Mouse (Mus musculus) intestine, embryonic 15.5 days (tissue): ENCODE measurements around the gene Gnb2. TPM values are rescaled to one million over a fixed set of nuclear protein-coding genes. Genes with fewer than 3 reads are reported as not detected.
A peak's percentile ranks its signal among the peaks of the same experiment; 100 is the strongest.

Source experiments
- ATAC-seq: fragments of 200-750 bp; cut with Nextera tagmentation; 2 replicates; pipeline ENCODE4 v1.8.0; 2017; ENCODE audit warnings: moderate TSS enrichment, moderate library complexity
- H3K27ac ChIP-seq: fragments of 300-500 bp; sonication (generic); 2 replicates; pipeline ENCODE4 v1.5.1; 2015; ENCODE audit warnings: mild to moderate bottlenecking, inconsistent platforms
- H3K27me3 ChIP-seq: fragments of 300-500 bp; sonication (generic); replicated peaks from 2 replicates; pipeline ENCODE4 v1.6.1; 2015; ENCODE audit warnings: inconsistent platforms
- H3K36me3 ChIP-seq: fragments of 300-500 bp; sonication (generic); 2 replicates; pipeline ENCODE4 v1.6.1; 2015; ENCODE audit warnings: inconsistent platforms
- H3K4me1 ChIP-seq: fragments of 300-500 bp; sonication (generic); replicated peaks from 2 replicates; pipeline ENCODE4 v1.6.1; 2015; ENCODE audit warnings: inconsistent platforms
- H3K4me2 ChIP-seq: fragments of 300-500 bp; sonication (generic); replicated peaks from 2 replicates; pipeline ENCODE4 v1.6.1; 2015; ENCODE audit warnings: mild to moderate bottlenecking, inconsistent platforms
- H3K4me3 ChIP-seq: fragments of 300-500 bp; sonication (generic); replicated peaks from 2 replicates; pipeline ENCODE4 v1.5.1; 2015; ENCODE audit warnings: inconsistent platforms
- H3K9ac ChIP-seq: fragments of 300-500 bp; sonication (generic); 2 replicates; pipeline ENCODE4 v1.6.1; 2015; ENCODE audit warnings: inconsistent platforms
- H3K9me3 ChIP-seq: fragments of 300-500 bp; sonication (generic); 2 replicates; pipeline ENCODE4 v1.6.1; 2016; ENCODE audit warnings: inconsistent platforms
- WGBS: fragments of 180-500 bp; shearing (Covaris S2); methylation state at CpG from one replicate; pipeline ENCODE4 v1.1.7; 2015; 5-methylcytosine and 5-hydroxymethylcytosine counted together
- polyA plus RNA-seq: library from polyadenylated mRNA; unstranded; fragments of >200 nt; fragmentation: Nextera tagmentation; extraction: Ambion mirVana; gene quantifications from 2 replicates; pipeline ENCODE4 v1.2.1, GENCODE M21; 2015

The Gnb2 gene
- polyA plus RNA-seq, 1 experiment from 2014 or later, result 341 TPM

- H3K9me3 ChIP-seq, result no peaks in the 10 kb centered on the region
- no peaks in the 10 kb centered on the region for H3K27me3 ChIP-seq
- no peaks in the 10 kb centered on the region for H3K36me3 ChIP-seq
- no peak overlapping the region for H3K4me2 ChIP-seq
- H3K4me1 ChIP-seq, result peaks cover 9% of the 10 kb centered on the region
- 64% methylated on average over 9 of the region's 9 CpGs for WGBS
- 0 out of 2 replicates have a peak overlapping the region, but pooled peaks have one; percentile 13 for H3K27ac ChIP-seq
- H3K9ac ChIP-seq, result no peak overlapping the region
- no peak for ATAC-seq
- H3K4me3 ChIP-seq, result no peak overlapping the region
These were observed 2.0 kb upstream of the Gnb2 start for GRCm38 (mm10) chr5:137535318-137535717.

GRCm38 (mm10) chr5:137534762-137535161 is 1.5 kb upstream of the Gnb2 start:
- peaks cover under 1% of the 10 kb centered on the region for H3K36me3 ChIP-seq
- no peak overlapping the region for H3K4me2 ChIP-seq
- no peak overlapping the region for H3K4me3 ChIP-seq
- H3K9me3 ChIP-seq, result no peaks in the 10 kb centered on the region
- 96% methylated on average over 3 of the region's 3 CpGs for WGBS
- H3K27me3 ChIP-seq, result no peaks in the 10 kb centered on the region
- no peak overlapping the region for H3K9ac ChIP-seq
- no peak for ATAC-seq
- H3K27ac ChIP-seq, result 0 out of 2 replicates have a peak overlapping the region, but pooled peaks have one; percentile 13
- H3K4me1 ChIP-seq, result peaks cover 13% of the 10 kb centered on the region

- no peaks in the 10 kb centered on the region for H3K9me3 ChIP-seq
- no peaks in the 10 kb centered on the region for H3K27me3 ChIP-seq
- H3K27ac ChIP-seq, result peak overlapping the region; percentile 91
- H3K36me3 ChIP-seq, result peaks cover 21% of the 10 kb centered on the region
- H3K9ac ChIP-seq, result peak overlapping the region; percentile 77
- H3K4me2 ChIP-seq, result peak overlapping the region; percentile 78
- 1% methylated on average over 10 of the region's 12 CpGs for WGBS
- H3K4me3 ChIP-seq, result peak overlapping the region; percentile 87
- peaks cover 19% of the 10 kb centered on the region for H3K4me1 ChIP-seq
- peak; percentile 41 for ATAC-seq
These were observed 548 bp downstream of the Gnb2 start for GRCm38 (mm10) chr5:137532808-137533116.

- ATAC-seq, result peak; percentile 8; the same call in 1 of the 2 replicates
- H3K4me3 ChIP-seq, result peak overlapping the region; percentile 87
- H3K9ac ChIP-seq, result peak overlapping the region; percentile 77
- H3K4me2 ChIP-seq, result peak overlapping the region; percentile 78
- H3K27ac ChIP-seq, result peak overlapping the region; percentile 91
- H3K27me3 ChIP-seq, result no peaks in the 10 kb centered on the region
- WGBS, result under 1% methylated on average over 19 of the region's 19 CpGs
- H3K9me3 ChIP-seq, result no peaks in the 10 kb centered on the region
- peaks cover 23% of the 10 kb centered on the region for H3K4me1 ChIP-seq
- peaks cover 26% of the 10 kb centered on the region for H3K36me3 ChIP-seq
These were observed 1.0 kb downstream of the Gnb2 start for GRCm38 (mm10) chr5:137532131-137532807.

- H3K27me3 ChIP-seq, result no peaks in the 10 kb centered on the region
- peaks cover 28% of the 10 kb centered on the region for H3K36me3 ChIP-seq
- H3K4me1 ChIP-seq, result peaks cover 26% of the 10 kb centered on the region
- H3K9me3 ChIP-seq, result no peaks in the 10 kb centered on the region
- H3K27ac ChIP-seq, result peak overlapping the region; percentile 91
- peak overlapping the region; percentile 78 for H3K4me2 ChIP-seq
- peak overlapping the region; percentile 87 for H3K4me3 ChIP-seq
- WGBS, result under 1% methylated on average over 42 of the region's 51 CpGs
- ATAC-seq, result peak; percentile 4; the same call in 1 of the 2 replicates
- H3K9ac ChIP-seq, result peak overlapping the region; percentile 77
These were observed 1.7 kb downstream of the Gnb2 start for GRCm38 (mm10) chr5:137531414-137532130.

GRCm38 (mm10) chr5:137530588-137531413 is 2.5 kb downstream of the Gnb2 start:
- Histone ChIP-seq H3K9ac (peak overlapping the region; percentile 77), H3K4me3 (peak overlapping the region; percentile 87), H3K4me2 (peak overlapping the region; percentile 78), H3K4me1 (peaks cover 33% of the 10 kb centered on the region), H3K9me3 (no peaks in the 10 kb centered on the region), H3K36me3 (peaks cover 29% of the 10 kb centered on the region), H3K27ac (peak overlapping the region; percentile 91), H3K27me3 (no peaks in the 10 kb centered on the region)
- 1% methylated on average over 42 of the region's 46 CpGs for WGBS
- peak; percentile 27 for ATAC-seq

GRCm38 (mm10) chr5:137530075-137530474 is 3.2 kb downstream of the Gnb2 start:
- H3K27me3 ChIP-seq, result no peaks in the 10 kb centered on the region
- no peaks in the 10 kb centered on the region for H3K9me3 ChIP-seq
- no peak for ATAC-seq
- H3K9ac ChIP-seq, result peak overlapping the region; percentile 77
- WGBS, result 76% methylated on average over 8 of the region's 8 CpGs
- H3K4me2 ChIP-seq, result peak overlapping the region; percentile 78
- peaks cover 35% of the 10 kb centered on the region for H3K36me3 ChIP-seq
- peak overlapping the region; percentile 91 for H3K27ac ChIP-seq
- peak overlapping the region; percentile 87 for H3K4me3 ChIP-seq
- H3K4me1 ChIP-seq, result peaks cover 37% of the 10 kb centered on the region

- Histone ChIP-seq H3K4me3 (no peak overlapping the region), H3K4me1 (peaks cover 37% of the 10 kb centered on the region), H3K27me3 (no peaks in the 10 kb centered on the region), H3K4me2 (0 out of 2 replicates have a peak overlapping the region, but pooled peaks have one; percentile 78), H3K36me3 (peaks cover 42% of the 10 kb centered on the region), H3K9me3 (no peaks in the 10 kb centered on the region), H3K27ac (peak overlapping the region; percentile 28; the same call in 1 of the 2 replicates), H3K9ac (peak overlapping the region; percentile 20; the same call in 1 of the 2 replicates)
- ATAC-seq, result no peak
- 76% methylated on average over 15 of the region's 15 CpGs for WGBS
These were observed 3.9 kb downstream of the Gnb2 start for GRCm38 (mm10) chr5:137529221-137529995.

- H3K4me3 ChIP-seq, result no peak overlapping the region
- ATAC-seq, result no peak
- H3K4me2 ChIP-seq, result no peak overlapping the region
- peaks cover 51% of the 10 kb centered on the region for H3K36me3 ChIP-seq
- no peaks in the 10 kb centered on the region for H3K9me3 ChIP-seq
- no peaks in the 10 kb centered on the region for H3K27me3 ChIP-seq
- peaks cover 34% of the 10 kb centered on the region for H3K4me1 ChIP-seq
- 0 out of 2 replicates have a peak overlapping the region, but pooled peaks have one; percentile 8 for H3K9ac ChIP-seq
- H3K27ac ChIP-seq, result no peak overlapping the region
- 81% methylated on average over 22 of the region's 22 CpGs for WGBS
These were observed 4.9 kb downstream of the Gnb2 start for GRCm38 (mm10) chr5:137528247-137528968.

- Histone ChIP-seq H3K27ac (no peak overlapping the region), H3K9me3 (no peaks in the 10 kb centered on the region), H3K9ac (no peak overlapping the region), H3K36me3 (peaks cover 61% of the 10 kb centered on the region), H3K4me3 (no peak overlapping the region), H3K4me2 (no peak overlapping the region), H3K27me3 (no peaks in the 10 kb centered on the region), H3K4me1 (peaks cover 34% of the 10 kb centered on the region)
- ATAC-seq, result no peak
- 47% methylated on average over 1 of the region's 1 CpGs for WGBS
These were observed 5.9 kb downstream of the Gnb2 start for GRCm38 (mm10) chr5:137527413-137527812.
